Mouse (Mus musculus): ENCODE results near the gene Gm9964. TPM values are rescaled to one million over a fixed set of nuclear protein-coding genes. Genes with fewer than 3 reads are reported as not detected.
"Not testable (repeated sequence)": the region's sequence is repeated elsewhere in the genome, so short reads cannot be mapped to it uniquely, and the experiment has no call there.

Gene Gm9964
- polyA plus RNA-seq, 1 experiment from 2014 or later: 0.21 TPM

DNA sequence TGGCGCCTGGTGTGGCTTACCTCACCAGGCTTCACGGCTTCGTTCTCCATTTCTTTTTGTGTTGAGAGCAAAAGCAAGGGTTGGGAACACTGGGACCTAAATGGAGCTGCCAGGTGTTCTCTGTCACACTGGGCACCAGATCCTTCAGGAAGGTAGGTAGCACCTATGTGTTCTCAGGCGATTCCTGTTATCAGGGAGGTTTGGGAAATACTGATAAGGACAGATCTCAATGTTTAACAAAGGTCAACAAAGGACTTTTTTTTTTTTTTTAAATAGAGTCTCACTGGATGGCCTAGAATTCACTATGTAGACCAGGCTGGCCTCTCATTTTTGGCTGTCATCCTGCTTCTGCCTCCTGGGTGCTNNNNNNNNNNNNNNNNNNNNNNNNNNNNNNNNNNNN is 22.9 kb downstream of the Gm9964 start:
- Histone ChIP-seq H3K4me1 (peaks cover 5% of the 10 kb centered on the region; the same call in 1 of the 2 replicates), H3K4me3 (no peak overlapping the region), H3K36me3 (no peaks in the 10 kb centered on the region), H3K27me3 (no peaks in the 10 kb centered on the region), H3K4me2 (no peak overlapping the region), H3K9me3 (no peaks in the 10 kb centered on the region), H3K27ac (no peak overlapping the region), H3K9ac (no peak overlapping the region)
- no peak for ATAC-seq (ENCODE audit: borderline replicate concordance, extremely low read depth, low FRiP score, low TSS enrichment)
- 39% methylated on average over 4 of the region's 4 CpGs for WGBS

- Histone ChIP-seq H3K9me3 (no peaks in the 10 kb centered on the region), H3K4me3 (no peak overlapping the region), H3K36me3 (no peaks in the 10 kb centered on the region), H3K27me3 (no peaks in the 10 kb centered on the region), H3K4me2 (no peak overlapping the region), H3K27ac (no peak overlapping the region), H3K9ac (no peak overlapping the region), H3K4me1 (peaks cover 3% of the 10 kb centered on the region; the same call in 1 of the 2 replicates)
- ATAC-seq (ENCODE audit: borderline replicate concordance, extremely low read depth, low FRiP score, low TSS enrichment): no peak
- 56% methylated on average over 4 of the region's 4 CpGs for WGBS
These were observed 23.7 kb downstream of the Gm9964 start for GRCm38 (mm10) chr11:79273039-79273438.

- H3K9me3 ChIP-seq: no peaks in the 10 kb centered on the region
- H3K9ac ChIP-seq: no peak overlapping the region
- no peak overlapping the region for H3K4me3 ChIP-seq
- no peaks in the 10 kb centered on the region for H3K36me3 ChIP-seq
- no peak overlapping the region for H3K4me2 ChIP-seq
- H3K27ac ChIP-seq: peak overlapping the region; percentile 61
- ATAC-seq (ENCODE audit: borderline replicate concordance, extremely low read depth, low FRiP score, low TSS enrichment): peak; percentile 69; the same call in 1 of the 2 replicates
- no peaks in the 10 kb centered on the region for H3K27me3 ChIP-seq
- WGBS: 4% methylated on average over 1 of the region's 1 CpGs
- H3K4me1 ChIP-seq: peaks cover 5% of the 10 kb centered on the region; the same call in 1 of the 2 replicates
These were observed 29.5 kb downstream of the Gm9964 start for GRCm38 (mm10) chr11:79267171-79267570.

DNA sequence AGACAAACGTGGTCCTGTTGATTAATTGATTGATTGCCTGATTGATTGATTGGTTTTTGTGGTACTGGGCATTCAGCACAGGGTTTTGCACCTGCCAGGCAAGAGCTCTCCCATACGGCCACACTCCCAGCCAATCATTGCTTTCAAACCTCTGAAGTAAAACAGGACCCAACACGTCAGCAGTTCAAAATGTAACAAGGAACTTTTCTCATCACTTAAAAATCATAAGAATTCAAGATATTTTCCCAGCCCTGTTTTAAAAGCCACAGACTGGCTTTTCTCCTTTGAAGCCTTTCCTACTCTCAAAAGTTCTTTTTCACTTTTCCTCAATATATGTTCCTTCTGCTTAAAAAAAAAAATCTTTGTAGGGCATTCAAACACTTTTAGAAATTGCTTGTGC is 32.3 kb downstream of the Gm9964 start:
- H3K27me3 ChIP-seq: no peaks in the 10 kb centered on the region
- H3K9ac ChIP-seq: no peak overlapping the region
- H3K27ac ChIP-seq: peak overlapping the region; percentile 42; the same call in 1 of the 2 replicates
- no peaks in the 10 kb centered on the region for H3K36me3 ChIP-seq
- no peak overlapping the region for H3K4me2 ChIP-seq
- whole genome bisulfite sequencing: 25% methylated on average over 3 of the region's 3 CpGs
- no peaks in the 10 kb centered on the region; the same call in 1 of the 2 replicates for H3K9me3 ChIP-seq
- H3K4me3 ChIP-seq: no peak overlapping the region
- ATAC-seq (ENCODE audit: borderline replicate concordance, extremely low read depth, low FRiP score, low TSS enrichment): no peak
- H3K4me1 ChIP-seq: peaks cover 5% of the 10 kb centered on the region; the same call in 1 of the 2 replicates

GRCm38 (mm10) chr11:79260126-79260525 is 36.6 kb downstream of the Gm9964 start:
- ATAC-seq (ENCODE audit: borderline replicate concordance, extremely low read depth, low FRiP score, low TSS enrichment); H3K4me1 ChIP-seq: not testable (repeated sequence)
- 71% methylated on average over 4 of the region's 4 CpGs for WGBS

GRCm38 (mm10) chr11:79258738-79259137 is 38.0 kb downstream of the Gm9964 start:
- ATAC-seq (ENCODE audit: borderline replicate concordance, extremely low read depth, low FRiP score, low TSS enrichment): no peak
- no peaks in the 10 kb centered on the region for H3K27me3 ChIP-seq
- no peaks in the 10 kb centered on the region for H3K4me1 ChIP-seq
- no peaks in the 10 kb centered on the region; the same call in 1 of the 2 replicates for H3K9me3 ChIP-seq
- no peak overlapping the region for H3K9ac ChIP-seq
- H3K36me3 ChIP-seq: no peaks in the 10 kb centered on the region
- no peak overlapping the region for H3K4me2 ChIP-seq
- H3K4me3 ChIP-seq: no peak overlapping the region
- no peak overlapping the region for H3K27ac ChIP-seq
- 65% methylated on average over 6 of the region's 6 CpGs for WGBS

More at GRCm38 (mm10) chr11:79260126-79260525, 36.6 kb downstream of the Gm9964 start:
- H3K27me3 ChIP-seq, H3K9me3 ChIP-seq, H3K4me3 ChIP-seq, H3K9ac ChIP-seq, H3K36me3 ChIP-seq, H3K4me2 ChIP-seq, H3K27ac ChIP-seq: not testable (repeated sequence)

DNA sequence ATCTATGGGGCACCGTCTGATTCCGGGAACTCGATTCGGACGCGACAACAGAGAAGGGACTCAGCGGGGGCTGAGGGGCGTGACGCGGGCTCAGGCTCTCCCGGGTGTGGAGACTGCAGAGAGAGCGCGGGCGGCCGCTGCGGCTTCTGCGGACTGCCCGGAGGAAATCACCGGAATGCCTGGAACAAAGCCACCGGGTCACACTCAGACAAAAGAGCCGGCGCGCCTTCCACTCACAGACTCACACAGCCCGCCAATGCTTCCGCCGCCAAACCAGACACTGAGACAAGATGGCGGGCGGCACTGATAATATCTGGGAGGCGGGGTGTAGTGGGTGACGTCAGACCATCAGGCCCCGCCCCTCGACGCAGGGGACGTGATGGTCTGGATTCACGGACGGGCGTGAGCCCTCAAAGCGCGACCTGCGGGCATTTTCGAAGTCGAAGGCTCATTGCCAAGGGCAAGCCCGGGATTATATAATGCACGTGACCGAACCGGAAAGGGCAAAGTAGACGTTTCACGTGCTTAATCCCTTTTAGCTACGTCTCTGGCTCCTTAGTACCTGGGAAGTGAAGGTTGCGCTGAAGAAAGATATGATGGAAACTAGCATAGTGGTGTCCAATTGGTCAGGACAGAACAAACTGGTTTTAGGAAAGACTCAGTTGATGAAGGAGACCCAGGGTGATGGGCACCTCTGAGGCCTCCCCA is 42.2 kb downstream of the Gm9964 start, which contains the start of gene Wsb1:
Gene Wsb1, minus strand, starts transcription at position 281 of the 708 bp plus-strand sequence.
- H3K27ac ChIP-seq: peak within 1 kb of the TSS; percentile 93
- H3K4me2 ChIP-seq: peak within 1 kb of the TSS; percentile 77
- WGBS: 2% methylated on average over 50 of the region's 50 CpGs

GRCm38 (mm10) chr11:79253542-79254390 is 42.9 kb downstream of the Gm9964 start:
- Histone ChIP-seq H3K9me3 (no peaks in the 10 kb centered on the region), H3K27me3 (no peaks in the 10 kb centered on the region), H3K36me3 (peaks cover 25% of the 10 kb centered on the region), H3K4me2 (peak overlapping the region; percentile 77), H3K4me1 (peaks cover 14% of the 10 kb centered on the region), H3K4me3 (peak overlapping the region; percentile 85), H3K9ac (peak overlapping the region; percentile 83), H3K27ac (peak overlapping the region; percentile 93)
- under 1% methylated on average over 49 of the region's 49 CpGs for WGBS
- peak; percentile 35 for ATAC-seq (ENCODE audit: borderline replicate concordance, extremely low read depth, low FRiP score, low TSS enrichment)

More for the DNA sequence above, 42.2 kb downstream of the Gm9964 start, which contains the start of gene Wsb1:
- H3K36me3 ChIP-seq: peaks cover 17% of the 10 kb centered on the region
- no peaks in the 10 kb centered on the region for H3K9me3 ChIP-seq
- peak within 1 kb of the TSS; percentile 85 for H3K4me3 ChIP-seq
- H3K9ac ChIP-seq: peak within 1 kb of the TSS; percentile 83
- no peaks in the 10 kb centered on the region for H3K27me3 ChIP-seq
- peaks cover 14% of the 10 kb centered on the region for H3K4me1 ChIP-seq
- peak; percentile 94 for ATAC-seq (ENCODE audit: borderline replicate concordance, extremely low read depth, low FRiP score, low TSS enrichment)

DNA sequence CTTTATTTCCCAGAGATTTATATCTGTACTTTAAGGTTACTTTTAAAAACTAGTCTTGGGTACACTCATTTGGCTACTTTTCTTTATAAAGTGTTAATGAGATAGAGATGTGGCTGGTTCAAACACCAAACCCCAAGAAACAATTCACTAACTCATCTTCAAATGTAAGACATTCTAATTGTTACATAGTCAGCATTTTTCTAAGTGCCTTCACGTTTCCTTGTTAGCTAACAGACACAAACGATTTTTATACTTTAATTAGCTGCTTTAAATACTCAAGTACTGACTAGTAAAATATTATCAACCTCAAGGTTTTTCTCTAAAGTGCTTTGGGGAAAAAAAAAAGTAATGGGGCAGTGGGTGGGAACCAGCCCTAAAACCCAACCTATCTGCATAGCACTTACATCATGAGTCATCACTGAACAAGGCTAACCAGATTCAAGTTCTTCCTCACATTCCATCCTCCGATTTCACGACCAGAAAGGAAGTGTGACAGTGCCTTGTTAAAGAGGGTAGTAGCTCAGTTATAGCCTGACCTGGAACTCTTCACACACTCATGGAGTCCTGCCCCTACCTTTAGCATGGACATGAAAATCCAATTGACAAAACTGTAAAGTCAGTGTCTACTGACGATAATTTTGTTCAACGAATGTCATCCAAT is 43.7 kb downstream of the Gm9964 start:
- Histone ChIP-seq H3K9me3 (no peaks in the 10 kb centered on the region), H3K27ac (peak overlapping the region; percentile 93), H3K36me3 (peaks cover 29% of the 10 kb centered on the region), H3K27me3 (no peaks in the 10 kb centered on the region), H3K4me2 (peak overlapping the region; percentile 77), H3K4me1 (peaks cover 14% of the 10 kb centered on the region), H3K9ac (peak overlapping the region; percentile 83), H3K4me3 (peak overlapping the region; percentile 85)
- WGBS: 4% methylated on average over 6 of the region's 6 CpGs
- ATAC-seq (ENCODE audit: borderline replicate concordance, extremely low read depth, low FRiP score, low TSS enrichment): no peak

Data from lung, embryonic 15.5 days (tissue).